Mouse (Mus musculus) urinary bladder, postnatal 25 days (tissue): ENCODE measurements around the gene Glg1.
"Not testable (repeated sequence)": the region's sequence is repeated elsewhere in the genome, so short reads cannot be mapped to it uniquely, and the experiment has no call there.

ENCODE experiments used
- DNase-seq: peaks from one replicate; pipeline ENCODE4 v3.0.0; 2022; ENCODE audit warnings: low spot score

Gene Glg1

DNA sequence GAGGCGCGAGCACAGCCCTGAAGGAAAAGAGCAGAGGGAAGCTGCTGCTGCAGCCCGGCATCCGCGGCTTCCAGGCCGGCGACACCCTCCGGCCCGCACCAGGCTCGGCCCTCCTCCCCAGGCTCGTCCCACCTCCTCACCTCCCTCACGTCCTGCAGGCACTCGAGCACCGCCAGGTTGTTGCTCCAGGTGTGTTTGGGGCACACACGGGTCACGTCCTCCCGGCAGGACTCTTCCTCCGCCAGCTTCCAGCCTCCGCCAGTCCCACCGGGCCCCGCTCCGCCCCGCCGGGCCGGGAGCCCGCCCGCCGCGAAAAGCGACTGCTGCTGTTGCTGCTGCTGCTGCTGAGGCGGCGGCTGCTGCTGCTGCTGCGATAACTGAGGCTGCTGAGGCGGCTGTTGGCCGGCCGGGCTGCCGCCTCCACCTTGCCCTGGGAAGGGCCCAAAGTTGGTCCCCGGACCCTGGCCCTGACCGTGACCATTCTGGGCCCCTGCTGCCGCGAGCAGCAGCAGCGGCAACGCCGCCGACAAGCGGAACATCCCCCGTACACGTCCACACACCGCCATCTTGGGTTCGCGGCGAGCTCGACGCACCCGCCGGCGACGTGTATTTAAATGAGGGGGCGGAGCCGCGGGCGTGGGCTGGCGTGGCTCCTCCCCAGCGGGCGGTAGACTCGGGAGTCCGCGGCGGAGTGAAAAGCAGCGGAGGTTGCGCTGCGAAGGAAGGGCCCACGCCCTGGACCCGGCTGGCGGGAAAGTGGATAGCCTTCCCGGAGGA, at the start of gene Glg1:
Gene Glg1, minus strand, starts transcription at position 586 of the 777 bp plus-strand sequence.
- DNase-seq: peak; percentile 97

DNA sequence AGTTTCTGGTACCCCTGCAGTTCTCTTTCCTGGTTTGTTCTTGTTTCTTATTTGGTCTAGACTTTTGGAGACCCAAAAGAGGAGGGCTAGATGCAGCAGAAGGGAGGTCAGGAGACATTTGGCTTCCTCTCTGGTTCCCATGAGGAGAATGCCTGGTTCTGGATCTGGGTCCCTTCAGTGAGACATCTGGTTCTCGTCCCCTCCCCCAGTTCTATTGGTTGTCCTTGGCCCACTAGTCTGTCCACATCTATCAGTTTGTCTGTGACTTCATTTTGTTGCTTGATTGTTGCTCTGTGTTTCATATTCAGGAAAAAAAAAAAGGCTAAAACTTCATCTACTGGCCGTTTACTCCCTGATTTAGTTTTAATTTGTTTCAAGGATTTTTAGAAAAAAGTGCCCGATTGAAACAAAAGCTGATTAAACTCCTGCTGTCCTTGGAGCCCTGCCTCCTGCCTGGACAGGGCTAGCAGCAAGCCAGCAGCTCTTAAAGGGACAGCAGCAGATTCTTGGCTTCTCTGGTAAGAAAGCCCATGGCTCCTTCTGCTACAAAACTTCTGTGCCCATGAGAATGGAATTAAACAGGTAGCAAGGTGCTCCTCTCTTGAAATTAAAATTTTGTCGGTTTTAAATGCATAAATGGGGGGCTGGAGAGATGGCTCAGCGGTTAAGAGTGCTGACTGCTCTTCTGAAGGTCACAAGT, 46.2 kb upstream of the Glg1 start:
- DNase-seq: no peak

DNA sequence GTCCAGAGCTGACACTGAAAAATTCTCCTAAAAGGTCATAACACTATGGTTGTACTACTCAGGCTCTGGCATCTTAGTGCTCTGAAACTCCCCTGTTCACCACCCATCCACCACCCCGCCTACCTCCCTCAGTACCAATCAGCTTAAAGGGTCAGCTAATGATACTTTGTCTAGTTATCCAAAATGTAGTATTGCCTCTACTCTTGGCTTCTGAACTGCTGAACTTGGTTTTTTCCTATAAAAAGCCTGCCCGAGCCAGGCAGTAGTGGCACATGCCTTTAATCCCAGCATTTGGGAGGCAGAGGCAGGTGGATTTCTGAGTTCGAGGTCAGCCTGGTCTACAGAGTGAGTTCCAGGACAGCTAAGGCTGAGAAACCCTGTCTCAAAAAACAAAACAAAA, 45.3 kb upstream of the Glg1 start:
- DNase-seq: no peak

DNA sequence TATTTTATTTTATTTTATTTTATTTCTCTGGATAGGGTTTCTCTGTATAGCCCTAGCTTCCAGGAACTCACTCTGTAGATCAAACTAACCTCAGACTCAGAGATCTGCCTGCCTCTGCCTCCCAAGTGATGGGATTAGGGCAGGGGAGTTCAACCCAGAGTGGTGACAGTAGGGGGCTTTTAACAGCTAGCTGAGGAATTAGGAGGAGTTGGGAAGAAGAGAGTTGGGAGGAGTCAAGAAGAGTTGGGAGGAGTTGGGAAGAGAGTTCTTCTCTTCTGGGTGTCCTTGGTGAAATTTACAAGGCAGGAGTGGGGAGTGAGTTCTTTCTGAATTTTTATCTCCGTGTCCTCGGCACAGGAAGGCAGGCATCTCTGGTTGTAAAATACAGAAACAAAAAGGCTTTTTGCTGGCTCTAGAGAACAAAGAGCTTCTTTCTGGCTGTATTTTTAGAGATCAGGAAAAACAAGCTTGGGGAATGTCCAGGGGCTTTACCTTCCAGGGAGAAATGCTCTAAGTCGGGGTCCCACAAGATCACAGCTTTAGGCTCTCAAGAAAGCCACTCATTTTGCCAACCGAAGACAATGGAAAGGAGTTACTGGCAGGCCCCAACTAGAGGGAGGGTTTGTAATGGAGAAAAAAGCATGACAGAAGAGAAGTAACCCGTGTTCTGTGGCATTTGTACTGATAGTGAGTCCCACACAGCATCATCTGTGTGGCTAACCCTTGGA, 44.2 kb upstream of the Glg1 start:
- not testable (repeated sequence) for DNase-seq

DNA sequence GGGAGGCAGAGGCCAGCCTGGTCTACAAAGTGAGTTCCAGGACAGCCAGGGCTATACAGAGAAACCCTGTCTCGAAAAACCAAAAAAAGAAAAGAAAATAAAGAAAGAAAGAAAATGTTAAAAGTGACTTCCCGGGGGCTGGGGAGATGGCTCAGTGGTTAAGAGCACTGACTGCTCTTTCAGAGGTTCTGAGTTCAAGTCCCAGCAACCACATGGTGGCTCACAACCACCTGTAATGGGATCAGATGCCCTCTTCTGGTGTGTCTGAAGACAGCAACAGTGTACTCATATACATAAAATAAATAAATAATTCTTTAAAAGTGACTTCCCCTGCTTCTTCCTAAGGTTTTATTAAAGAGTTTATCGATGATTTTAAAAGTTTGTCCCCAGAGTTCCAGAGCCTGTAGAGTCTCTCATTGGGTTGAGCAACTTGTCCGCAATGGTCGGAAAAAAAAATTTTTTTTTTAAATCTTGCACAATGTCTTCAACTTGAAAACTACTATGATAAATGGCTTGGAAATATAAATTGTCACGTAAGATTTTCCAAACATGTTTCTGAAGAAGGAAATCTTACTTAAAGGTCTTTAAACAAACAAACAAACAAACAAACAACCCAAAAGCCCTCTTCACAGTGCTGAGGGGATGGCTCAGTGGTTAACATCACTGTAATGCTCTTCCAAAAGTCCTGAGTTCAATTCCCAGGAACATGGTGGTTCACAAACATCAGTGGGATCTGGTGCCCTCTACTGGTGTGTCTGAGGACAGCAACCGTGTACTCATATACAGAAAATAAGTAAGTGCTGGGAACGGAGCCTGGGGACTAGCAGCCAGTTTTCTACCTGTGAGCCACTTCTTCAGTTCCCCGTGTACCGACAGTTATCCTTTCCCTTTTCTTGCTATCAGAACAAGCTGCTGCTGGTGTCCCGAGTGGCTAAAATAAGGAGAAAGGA, 41.9 kb upstream of the Glg1 start:
- no peak for DNase-seq

DNA sequence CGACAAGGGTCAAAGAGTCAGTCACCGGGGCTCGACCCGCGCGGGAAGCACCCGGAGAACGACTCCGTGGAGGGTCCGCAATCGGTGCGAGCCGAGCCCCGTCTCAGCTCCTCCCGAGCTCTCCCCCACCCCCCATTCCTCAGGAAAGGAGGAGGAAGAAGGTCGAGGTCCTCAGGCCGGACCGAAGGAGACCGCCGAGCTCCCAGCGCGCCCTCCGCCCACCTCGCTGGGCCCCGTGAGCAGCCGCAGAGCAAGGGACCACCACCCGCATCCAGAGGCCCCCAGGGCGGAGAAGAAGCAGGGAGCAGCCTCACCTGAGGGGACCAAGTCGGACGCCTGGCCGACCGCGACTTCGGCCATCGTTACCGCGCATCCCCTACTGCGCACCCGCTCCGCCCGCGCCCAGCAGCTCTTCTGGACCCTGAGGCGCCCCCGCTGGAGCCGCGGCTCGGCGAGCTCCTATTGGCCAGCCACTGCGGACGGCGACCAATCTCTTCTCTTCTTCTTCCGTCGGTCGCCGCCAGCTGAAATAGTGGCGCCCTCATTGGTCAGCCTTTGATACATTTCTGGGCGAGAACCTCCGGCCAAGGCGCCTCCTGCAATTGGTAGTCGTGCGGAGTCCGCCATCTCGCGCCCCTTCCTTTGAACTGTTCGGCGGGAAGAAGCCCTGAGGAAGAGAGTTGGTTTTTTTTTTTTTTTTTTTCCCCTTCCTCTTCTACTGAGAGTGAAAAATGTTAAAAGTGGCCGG, 41.0 kb upstream of the Glg1 start, which contains the start of gene Rfwd3:
Gene Rfwd3, minus strand, starts transcription at position 402 of the 748 bp plus-strand sequence.
- peak; percentile 87 for DNase-seq

DNA sequence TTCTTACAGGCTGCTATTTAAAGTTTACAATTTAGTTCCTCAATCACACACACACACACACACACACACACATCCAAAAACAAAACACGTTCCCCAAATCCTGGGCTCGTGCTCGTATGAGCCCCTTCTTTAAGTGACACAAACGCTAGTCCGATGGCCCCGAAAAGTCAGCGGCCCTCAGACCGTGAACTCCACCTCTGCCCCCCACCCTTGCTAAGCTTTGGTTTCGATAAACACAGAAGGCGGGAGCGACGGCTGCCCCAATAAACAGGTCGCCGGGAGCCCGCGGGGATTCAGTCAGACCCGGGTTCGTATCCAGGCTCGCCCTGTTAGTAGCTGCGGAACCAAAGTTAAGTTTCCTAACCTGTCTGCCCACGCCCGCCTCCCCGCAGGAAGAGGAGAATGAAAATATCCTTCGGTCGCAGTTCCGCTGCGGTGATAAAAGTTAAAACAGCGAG, 40.4 kb upstream of the Glg1 start:
- DNase-seq: peak; percentile 37

DNA sequence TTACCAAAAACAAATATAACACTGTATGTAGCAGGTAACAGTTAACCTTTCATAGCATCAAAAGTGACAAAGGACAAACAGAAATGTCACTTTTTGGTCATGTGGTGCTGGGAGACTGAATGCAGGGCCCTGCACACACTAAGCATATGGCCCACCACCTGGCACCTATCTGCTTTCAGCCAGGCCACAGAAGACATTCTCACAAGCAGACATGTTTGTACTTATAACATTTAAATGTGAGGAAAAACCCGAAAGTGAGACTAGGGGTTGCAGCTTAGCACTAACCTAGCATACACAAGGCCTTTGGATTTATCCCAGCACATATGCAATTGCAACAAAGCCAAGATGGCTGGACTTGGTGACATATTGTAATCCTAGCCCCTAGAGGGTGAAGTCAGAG, 39.0 kb upstream of the Glg1 start:
- no peak for DNase-seq

DNA sequence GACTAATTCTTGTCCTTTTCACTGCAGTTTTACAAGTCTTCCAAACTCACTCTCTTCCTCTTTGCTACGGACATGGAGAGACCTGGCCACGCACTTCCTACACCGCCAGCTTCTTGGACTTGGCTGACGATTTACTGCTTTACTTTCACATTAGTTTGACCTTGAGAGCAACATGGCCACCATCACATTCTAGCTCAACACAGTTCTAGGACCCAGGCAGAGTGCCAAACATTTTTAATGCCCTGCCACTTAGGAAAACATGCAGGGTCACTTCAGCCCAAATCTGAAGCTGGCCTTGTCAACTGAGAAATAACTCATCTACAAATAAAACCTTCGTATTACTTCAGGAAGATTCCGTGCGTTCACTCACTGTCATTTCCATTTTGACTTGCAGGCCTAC, 32.7 kb upstream of the Glg1 start:
- DNase-seq: no peak

DNA sequence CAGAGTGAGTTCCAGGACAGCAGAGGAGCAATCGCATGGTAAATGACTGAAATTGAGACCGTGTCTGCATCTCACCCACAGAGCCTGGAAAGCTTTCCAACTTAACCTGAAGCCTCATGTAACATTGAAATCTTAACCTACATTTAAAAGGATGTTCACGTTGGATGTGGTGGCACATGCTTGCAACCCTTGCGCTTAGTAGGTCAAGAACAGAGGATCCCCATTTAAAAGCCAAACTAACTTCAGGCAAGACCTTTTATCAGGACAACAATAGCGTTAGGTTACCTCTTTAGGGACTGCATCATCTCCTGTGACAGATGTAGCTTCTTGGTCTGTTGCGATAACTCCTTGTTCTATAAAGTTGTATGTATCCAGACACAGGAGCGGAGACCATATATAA, 31.6 kb upstream of the Glg1 start:
- DNase-seq: no peak

DNA sequence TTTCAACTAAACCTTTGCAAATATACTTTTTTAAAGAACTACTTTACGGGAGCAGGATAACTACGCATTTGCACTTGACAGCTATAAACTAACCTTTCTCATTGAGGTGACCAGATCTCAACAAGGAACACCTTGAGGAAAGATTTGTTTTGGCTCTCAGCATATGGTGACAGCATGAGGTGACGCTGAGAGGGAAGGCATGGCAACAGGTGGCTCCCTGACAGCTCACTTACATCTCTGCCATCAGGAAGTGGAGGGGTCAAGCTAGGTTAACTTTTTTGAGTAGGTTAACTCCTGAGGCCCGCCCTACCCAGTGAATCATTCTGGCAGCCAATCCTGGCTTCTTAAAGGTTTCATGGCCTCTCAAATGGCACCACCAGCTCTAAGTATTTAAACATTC, 26.6 kb upstream of the Glg1 start:
- DNase-seq: no peak

DNA sequence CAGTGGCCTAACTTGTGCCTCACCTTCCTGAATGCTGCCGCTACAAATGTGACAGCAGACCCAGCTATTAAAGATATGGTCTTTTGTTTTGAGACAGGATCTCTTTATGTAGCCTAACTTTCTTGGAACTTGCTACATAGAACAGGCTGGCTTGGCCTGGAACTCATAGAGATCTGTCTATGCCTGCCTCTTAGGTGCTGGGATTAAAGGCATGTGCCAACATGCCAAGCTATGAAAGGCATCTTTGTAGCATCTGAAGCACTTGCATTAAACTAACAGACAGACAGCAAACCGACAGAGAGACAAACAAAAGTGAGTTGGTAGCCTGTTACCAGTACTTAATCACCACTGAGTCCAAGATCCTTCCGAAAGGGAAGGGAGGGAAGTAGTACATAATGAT, 23.1 kb upstream of the Glg1 start:
- no peak for DNase-seq

DNA sequence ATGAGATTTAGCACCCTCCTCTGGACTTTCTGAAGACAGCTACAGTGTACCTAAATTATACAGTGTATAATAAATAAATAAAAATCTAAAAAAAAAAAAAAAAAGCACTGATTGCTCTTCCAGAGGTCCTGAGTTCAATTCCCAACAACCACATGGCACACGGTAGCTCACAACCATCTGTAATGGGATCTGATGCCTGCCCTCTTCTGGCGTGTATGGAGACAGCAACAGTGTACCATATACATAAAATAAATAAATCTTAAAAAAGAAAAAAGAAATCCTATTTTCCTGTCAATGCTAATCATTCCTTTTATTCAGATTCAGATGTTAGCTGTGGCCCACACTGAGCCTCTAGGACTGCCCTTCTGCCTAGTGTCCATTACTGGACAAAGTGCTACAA, 9.3 kb upstream of the Glg1 start:
- DNase-seq: no peak

DNA sequence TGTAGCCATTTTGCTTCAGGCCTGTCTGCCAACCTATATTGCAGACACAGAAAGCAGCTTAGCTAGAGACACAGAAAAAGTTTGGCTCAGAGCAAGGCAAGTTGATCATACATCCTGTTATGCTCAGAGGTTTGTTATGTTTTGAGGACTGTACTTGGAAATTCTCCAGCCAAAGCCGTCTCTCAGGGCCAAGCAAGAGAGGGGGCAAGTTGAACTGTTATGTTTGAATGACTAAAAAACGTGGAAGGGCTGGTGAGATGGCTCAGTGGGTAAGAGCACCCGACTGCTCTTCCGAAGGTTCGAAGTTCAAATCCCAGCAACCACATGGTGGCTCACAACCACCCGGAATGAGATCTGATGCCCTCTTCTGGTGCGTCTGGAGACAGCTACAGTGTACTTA, 7.1 kb upstream of the Glg1 start:
- DNase-seq: not testable (repeated sequence)

DNA sequence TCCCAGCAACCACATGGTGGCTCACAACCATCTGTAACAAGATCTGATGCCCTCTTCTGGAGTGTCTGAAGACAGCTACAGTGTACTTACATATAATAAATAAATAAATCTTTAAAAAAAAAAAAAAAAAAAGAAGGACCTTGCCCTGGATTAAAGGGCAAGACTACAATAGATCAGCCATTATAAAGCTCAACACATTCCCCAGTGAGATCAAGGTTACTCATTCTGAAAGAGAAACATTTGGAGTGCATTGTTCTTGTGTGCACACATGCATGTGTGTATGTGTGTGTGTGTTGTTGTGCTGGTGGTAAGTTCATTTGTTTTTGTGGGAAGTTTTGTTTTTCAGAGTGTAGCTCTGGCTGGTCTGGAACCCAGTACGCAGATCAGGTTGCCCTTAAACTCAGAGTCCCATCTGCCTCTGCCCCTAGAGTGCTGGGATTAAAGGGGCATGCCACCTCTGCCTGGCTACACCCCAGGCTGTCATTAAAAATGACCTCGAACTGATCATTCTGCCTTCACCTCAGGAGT, 5.7 kb upstream of the Glg1 start:
- DNase-seq: no peak

DNA sequence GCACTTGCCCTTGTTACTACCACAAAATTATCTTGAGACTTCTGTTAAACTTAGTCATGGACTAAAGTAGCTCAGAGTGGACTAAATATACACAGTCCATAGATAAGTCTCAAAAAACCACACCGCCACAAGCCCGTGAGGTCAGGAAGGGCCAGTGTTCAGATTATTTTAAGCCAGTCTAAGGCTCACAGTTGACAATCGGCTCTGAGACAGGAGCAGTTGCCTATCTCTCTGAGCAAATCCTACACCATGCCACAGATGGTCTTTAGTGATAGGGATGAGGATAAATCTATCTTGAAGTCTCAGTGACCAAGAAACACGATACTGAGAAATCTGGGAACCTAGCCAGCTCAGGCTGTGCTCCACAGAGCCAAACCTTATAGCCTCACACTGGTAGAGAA, 3.0 kb upstream of the Glg1 start:
- DNase-seq: no peak

DNA sequence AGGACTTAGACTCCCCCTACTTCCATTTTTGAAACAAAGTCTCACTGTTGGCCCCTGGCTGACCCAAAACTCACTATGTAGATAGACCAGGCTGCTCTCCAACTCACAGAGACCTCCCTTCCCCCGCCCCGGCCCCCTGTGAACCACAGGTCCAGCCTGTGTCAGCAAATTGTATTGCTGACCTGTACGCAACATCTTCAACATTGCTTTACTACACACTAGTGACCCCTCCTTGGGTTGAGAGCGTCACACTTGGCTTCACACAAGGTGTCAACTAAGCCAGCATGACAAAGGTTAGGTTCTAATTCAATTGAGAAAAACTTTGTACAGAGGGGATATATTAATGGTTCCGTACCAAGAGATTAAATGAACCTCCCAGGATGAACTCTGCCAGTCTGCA, 1.2 kb upstream of the Glg1 start:
- DNase-seq: no peak

DNA sequence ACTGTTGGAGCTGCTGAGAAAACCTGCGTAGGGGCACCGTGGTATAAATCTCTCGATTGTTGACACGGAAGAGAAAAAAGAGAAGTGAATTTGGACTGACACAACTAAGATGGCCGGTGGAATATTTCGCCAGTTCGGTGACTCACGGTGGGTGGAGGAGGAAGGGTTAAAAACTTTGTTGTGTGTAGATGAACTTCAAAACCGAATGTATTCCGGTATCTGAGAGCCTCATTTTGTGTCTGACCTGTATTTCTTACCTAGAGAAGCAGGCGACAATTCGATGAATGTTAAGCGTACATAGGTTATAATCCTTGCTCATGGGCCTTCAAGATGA, 359 bp upstream of the Glg1 start:
- no peak for DNase-seq

DNA sequence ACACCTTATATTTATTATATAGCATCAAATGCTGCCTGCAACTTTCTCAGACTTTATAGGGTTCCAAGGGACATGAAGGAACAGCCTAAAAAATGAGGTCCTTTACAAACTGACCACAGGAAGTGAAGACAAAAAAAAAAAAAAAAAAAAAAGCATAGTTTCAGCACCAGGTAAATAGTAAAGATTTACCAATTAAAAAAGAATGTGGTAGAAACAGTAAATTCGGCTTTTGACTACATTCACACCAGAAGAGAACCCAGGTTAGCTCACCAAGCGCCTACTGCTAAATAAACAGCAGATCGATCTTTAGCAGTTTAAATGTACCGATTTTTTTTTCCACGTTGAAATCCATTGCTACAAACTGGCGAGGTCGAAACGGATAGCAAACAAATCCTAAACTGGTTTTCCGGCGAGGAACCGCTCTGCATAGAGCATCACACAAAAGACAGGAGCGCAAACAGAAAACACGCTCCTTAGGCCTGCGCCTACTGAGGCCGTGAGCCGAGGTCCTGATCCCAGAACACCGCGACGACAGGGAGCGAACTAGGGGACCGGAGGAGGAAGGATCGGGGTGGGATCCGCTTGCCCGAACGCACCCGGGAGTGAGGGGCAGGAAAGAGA, 896 bp downstream of the Glg1 start:
- DNase-seq: no peak

DNA sequence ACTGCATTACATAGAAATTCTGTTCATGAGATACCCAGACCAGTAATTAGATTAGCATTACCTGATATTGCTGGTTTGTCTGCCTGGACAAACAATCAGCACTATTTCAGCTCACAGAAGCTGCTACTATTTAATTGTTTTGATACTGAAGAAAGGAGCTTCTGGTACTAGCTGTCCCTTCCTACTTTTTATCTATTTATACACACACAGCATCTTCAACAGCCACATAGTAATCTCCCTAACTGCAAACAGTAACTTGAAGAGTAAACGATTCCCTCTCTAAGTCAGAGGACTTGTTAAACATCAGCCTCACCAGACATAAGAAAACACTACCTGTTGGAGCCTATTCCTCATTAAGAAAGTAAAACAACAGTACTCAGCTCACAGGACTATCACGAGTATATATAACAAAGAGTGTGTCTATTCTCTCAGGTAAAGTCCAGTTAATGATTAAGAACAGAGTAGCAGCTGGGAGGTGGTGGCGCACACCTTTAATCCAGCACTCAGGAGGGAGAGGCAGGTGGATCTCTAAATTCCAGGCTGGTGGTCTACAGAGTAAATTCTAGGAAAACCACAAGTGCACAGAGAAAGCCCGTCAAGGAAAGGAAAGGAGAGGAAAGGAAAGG, 6.4 kb downstream of the Glg1 start:
- no peak for DNase-seq
